Mouse (Mus musculus) WW6 (cell line): ENCODE results near the gene Cnga1.
A peak's percentile ranks its signal among the peaks of the same experiment; 100 is the strongest.
"Not testable (repeated sequence)": the region's sequence is repeated elsewhere in the genome, so short reads cannot be mapped to it uniquely, and the experiment has no call there.

Source experiments
- DNase-seq: peaks from one replicate; pipeline ENCODE4 v3.0.0-alpha.2; 2013; ENCODE audit warnings: low read depth, low spot score

Gene Cnga1

DNA sequence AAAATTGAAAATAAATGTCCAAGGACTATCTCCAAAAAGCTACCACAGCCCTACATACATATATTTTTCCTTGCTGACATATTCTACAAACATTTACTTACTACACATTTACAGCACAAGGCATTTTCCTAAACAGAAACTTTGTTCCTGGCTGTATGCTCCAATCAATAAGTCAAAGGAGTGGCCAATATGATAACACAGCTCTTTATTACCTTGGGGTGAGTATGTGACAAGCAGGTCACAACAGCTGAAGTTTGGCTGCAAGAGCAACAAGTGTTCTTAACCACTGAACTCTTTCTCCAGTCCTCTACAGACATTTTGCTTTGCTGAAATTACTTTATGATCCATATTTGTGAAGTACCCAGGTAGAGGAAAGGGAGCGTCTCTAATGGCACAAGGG lies 4.0 kb downstream of the Cnga1 start:
- no peak for DNase-seq

DNA sequence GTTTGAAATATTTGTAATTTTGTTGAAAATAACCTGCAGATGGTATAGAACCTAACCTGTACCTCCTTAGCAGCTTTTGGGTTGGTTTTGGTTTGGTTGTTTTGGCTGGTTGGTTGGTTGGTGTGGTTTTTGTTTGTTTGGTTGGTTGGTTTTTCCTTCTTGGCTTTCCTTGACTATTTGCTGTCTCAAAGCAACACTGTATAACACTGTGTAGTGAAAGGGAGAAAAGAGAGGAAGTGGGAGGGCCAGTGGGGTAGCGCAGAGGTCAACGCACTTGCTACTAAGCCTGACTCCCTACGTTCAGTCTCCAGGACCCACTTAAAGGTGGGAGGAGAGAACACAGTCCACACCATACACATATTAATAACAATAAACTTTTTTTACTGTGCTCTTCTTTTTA lies 7.5 kb downstream of the Cnga1 start:
- no peak for DNase-seq

DNA sequence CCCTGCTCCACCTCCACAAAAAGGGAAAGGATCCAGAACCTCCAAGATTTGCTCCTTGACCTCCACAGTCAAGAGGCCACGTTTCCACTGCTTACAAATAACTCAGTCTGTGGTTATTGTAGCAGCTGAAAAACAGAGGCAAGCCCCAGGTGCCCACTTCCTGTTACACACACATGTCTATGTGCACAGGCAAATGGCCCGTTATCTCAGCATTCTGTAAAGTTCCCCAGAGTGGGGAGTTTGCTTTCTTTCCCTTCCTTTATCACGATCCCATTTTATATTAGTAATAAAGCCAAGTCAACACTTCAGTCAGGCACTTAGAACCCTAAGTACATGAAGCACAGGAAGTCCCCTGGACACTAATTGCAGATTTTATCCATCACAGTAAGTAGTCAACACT lies 8.0 kb downstream of the Cnga1 start:
- no peak for DNase-seq

DNA sequence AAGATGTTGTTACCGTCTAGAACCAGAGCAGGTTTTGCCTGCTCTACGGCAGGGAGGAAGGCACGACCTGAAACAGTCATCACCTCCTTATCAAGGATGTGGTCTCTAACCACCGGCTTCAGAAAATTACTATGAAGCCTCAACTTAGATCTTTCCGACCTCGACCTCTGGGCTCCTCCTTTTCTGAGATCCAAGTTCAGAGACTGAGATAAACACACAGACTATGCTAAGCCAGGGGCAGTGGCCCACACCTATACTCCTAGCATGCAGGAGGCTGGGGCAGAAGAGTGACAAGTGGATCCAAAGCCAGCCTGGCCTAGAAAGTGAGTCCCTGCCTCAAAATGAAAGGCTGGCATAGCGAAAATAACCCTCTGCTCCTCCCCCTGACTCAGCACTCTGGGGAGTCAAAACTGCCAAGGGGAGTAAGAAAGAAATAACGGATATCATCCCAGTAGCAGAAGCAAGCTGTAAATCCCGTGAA lies 9.2 kb downstream of the Cnga1 start:
- no peak for DNase-seq

DNA sequence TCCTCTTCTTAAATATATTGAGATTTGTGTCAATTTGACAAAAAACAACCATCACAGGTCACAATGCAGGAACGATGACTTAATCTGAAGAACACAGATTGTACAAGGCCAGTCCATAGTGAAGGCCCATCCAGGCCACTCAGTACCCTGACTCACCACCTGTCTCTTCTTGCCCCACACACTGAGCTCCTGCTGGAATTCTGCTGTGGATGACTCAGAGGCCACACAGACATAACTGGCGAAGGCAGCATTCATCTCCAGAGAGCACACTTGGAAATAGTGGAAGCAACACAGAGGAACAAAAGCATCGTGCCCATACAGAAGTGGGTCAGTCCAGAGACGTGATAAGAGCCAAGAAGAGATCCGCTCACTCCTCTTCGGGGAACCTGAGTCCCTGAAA lies 14.0 kb downstream of the Cnga1 start:
- DNase-seq: no peak

DNA sequence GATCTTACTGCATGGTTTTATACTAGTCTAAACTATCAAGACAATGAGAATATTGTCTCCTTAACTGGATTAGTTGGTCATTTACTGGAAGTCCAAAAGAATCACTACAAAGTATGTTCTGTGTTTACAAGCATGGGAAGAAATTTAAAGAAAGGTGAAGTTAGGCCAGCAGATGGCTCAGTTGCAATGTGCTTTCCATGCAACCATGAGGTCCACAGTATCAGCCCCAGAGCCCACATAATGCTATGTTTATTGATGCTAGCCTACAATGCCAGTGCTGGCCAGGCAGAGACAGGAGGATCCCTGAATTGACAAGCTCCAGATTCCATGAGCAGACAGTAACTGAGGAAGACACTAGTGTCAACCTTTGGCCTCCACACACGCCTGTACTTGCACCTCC lies 23.1 kb downstream of the Cnga1 start:
- DNase-seq: no peak

DNA sequence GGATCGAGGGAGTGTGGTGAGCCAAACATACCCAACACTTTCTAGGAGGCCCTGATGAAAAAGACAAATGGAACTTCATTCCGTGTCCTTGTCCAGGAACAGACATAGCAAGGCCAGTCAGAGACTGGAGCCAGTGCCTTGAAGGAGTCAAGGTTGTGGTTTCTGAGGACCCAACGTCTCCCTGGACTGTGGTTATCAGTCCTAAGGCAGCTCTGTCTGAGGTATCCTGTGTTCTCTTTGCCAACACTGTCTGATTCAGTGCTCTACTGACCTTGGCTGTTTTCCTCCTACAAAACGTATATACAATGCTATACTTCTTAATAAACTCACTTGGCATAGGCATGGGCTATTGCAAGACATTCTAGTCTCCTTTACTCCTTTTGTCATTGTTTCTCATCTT lies 26.7 kb downstream of the Cnga1 start:
- DNase-seq: no peak

DNA sequence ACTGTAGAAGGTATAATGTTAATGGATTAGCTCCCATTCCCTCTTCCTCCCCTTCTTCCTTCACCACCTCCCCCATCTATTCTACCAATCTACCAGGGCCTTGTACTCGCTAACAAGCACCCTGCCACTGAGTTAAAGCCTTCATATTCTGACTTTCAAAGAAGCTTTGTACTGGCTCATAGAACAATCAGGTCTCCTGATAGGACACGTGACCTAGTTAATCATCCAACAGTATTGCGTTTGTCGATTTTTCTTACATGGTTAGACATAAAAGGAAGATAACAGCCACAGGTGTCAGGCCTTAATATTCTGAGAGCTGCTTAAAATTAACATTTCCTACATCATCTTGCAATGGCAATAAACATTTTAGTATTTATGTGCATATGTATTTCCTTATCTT lies 40.9 kb downstream of the Cnga1 start:
- DNase-seq: no peak

DNA sequence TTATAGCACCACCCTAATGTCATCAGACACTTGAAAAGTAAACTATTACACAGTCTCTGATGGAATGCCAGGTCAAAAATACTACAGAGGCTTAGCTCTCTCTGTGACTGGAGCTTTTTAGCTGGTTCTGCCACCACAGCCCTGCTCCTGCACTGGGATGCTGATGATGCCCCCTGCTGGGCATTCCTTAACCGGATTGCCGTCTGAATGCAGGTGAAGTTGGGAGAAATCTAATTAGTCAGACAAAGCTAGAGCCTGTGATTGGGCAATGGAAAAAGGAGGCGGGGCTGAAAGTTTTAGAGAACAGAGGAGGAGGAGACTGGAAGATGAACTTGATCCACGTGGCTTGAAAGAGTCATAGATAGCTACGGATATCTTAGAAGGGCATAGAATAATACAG lies 43.1 kb downstream of the Cnga1 start:
- DNase-seq: peak; percentile 65

DNA sequence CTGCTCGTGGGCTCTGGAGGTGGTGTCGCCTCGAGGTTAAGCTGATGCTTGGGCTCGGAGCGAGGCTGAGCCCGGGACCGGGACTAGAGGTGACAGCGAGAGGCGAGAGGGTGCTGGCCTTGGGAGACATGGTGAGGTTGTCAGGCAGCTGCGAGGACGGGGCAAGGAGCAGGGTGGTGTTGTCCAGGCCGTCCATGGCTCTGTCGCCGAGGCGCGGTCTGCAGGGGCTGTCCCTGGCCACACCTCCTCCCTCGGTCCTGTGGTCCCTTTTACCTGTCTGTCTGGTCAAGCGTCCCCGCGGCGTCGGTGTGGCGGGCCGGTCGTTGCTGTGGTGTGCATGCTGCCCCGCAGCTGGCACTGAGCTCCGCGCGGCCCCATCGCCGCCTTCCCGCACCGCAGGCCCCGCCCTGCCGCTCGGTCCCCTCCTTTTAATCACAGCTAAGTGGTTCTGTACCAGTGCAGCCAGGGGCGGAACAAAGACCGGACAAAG lies 56.8 kb downstream of the Cnga1 start, which contains the start of gene Gm5868:
TSS of gene Gm5868 (minus strand) at position 360 of the 490 bp plus-strand sequence.
- no peak for DNase-seq

DNA sequence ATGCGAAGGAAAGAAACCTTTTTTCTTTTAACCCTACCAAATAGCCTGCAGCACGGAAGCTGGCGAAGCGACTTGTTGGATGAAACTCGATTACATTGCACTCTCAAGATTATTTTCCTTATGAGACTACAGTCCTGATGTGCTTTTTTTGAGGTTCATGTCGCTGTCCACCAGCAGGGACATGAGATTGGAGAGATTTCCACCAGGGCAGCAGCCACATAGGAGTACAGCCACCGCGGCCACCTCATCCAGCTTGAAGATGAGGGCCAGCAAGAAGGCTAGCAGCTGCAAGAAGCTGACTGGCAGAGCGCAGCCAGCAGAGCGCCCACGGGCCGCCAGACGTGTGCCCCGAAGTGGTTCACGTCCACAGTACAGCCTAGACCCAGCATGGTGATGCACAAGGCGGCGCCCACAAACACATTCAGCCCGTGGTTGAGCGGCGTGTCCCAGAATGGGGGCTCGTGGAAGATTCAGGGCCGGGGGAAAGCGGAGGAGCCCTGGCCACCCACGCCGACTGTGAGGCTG lies 57.3 kb downstream of the Cnga1 start:
- not testable (repeated sequence) for DNase-seq

DNA sequence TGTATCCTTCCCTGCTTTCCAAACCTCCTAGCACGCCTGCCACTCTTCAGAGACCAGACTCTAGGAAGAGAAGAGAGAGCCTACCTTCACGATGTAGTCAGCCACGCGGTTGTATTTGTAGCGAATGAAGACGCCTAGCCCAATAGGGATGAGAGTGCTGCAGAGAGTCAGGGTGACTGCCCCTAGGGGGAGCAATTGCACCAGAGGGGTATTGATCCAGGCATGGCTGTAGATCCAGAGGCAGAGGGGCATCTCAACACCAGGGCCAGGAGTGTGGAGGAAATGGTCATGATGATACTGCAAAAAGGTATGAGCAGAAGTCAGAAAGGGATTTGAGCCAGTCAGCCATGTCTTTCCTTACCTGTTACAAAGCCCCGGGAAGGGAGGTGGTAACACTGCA lies 58.0 kb downstream of the Cnga1 start:
- not testable (repeated sequence) for DNase-seq

DNA sequence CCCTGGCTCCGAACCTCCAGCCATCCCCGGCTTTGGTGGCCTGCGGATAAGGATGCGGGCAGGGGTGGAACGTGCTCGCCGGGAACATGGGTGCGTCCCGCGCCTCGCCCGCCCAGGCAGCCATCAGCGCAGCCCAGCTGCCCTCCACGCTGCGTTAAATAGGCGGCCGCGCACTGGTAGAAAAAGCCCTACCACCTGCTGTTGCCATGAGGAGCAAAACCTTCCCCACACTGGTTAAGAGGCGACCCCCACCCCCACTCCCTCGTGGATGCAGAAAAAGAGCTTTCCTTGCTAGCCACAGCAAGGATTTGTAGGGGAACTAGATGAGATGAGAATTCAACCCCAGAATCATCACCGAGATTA lies 63.1 kb downstream of the Cnga1 start, which contains the start of gene Zar1:
TSS of gene Zar1 (minus strand) at position 285 of the 363 bp plus-strand sequence.
- not testable (repeated sequence) for DNase-seq

DNA sequence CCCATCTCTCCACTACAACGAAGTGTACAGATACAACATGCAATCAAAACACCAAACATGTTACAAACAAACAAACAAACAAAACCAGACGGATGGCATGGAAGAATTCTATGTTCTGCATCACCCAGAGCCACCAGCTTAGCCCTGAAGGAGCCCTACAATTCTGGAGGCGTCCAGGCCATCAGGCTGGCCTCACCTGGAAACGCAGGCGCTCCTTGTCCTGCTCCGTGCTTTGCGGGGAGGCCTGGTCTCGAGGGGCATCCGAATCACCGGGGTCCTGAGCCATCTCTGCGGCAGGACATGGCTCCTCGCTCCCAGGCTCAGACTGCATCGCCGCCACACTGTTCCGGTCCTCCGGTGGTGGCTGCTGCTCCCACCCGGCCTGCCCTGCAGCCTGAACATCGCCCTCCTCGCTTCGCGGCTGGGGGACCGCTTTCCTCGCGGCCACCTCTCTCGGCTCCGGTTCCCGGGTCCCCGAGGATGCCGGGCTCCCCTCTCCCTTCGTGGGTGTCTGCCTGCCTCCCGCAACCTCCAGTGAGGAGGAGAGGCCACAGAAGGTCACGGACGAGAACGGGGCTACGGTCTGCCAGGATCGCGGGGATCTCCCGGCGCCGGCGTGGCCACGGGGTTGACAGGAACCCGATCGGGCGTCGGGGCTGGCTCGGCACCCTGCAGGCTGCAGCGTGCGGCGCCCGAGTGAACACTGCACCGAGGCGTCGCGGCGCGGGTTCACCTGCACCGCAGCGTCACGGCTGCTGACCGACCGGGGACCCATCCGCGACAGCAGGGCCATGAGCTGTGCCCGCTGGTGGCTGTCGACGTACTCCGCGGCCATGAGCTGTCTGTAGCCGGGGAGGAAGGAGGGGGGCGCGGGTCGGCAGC lies 63.7 kb downstream of the Cnga1 start:
- DNase-seq: not testable (repeated sequence)

DNA sequence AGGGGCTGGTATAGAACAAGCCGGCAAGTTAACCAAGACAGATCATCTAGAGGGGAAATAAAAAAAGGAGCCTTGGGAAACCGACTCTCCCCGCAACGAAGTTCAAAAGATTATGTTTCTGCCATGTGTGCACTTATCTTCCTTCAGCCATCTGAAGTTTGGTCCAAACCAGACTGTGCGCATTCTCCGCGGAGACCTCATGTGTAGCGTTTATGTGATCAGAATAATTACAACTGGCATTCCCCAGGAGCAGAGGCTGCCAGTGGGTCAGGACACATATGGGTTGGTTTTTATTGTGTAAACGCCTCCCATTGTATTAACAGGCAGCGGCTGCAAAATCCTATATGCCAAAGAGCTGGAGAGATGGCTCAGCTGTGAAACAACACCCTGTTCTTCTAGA lies 64.5 kb downstream of the Cnga1 start:
- not testable (repeated sequence) for DNase-seq

DNA sequence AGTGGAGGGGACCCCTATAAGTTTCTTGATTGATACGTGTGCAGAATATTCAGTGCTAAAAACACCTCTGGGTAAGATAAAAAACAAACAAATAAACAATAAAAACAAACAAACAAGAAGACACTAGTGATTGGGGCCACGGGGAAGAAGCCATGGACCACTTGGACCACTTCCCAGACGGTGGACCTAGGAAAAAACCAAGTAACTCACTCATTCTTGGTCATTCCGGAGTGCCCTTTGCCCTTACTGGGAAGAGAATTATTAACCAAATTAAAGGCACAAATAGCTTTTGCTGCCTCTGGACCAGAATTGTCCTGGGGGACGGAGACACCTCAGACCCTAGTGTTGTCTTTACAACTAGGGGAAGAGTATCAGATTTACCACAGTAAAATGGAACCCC lies 78.5 kb downstream of the Cnga1 start:
- no peak for DNase-seq

DNA sequence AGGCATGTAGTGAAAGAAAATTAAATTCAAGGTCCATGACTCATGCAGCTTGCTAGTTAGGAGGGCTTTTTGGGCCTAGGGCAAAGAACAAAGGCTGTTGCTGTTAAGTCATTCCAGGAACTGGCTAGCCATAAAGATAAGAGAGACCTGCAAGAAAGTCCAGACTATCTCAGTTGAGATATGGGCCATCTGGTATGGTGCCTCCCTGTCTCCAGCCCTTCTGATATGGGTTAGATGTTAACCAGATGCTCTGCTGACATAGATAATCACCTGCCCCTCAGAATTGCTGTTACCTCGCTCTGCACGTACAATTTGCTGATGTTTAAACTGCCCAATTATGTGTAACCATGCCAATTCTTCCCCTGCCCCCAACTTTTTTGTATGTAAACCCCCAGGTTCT lies 80.9 kb downstream of the Cnga1 start:
- DNase-seq: not testable (repeated sequence)

DNA sequence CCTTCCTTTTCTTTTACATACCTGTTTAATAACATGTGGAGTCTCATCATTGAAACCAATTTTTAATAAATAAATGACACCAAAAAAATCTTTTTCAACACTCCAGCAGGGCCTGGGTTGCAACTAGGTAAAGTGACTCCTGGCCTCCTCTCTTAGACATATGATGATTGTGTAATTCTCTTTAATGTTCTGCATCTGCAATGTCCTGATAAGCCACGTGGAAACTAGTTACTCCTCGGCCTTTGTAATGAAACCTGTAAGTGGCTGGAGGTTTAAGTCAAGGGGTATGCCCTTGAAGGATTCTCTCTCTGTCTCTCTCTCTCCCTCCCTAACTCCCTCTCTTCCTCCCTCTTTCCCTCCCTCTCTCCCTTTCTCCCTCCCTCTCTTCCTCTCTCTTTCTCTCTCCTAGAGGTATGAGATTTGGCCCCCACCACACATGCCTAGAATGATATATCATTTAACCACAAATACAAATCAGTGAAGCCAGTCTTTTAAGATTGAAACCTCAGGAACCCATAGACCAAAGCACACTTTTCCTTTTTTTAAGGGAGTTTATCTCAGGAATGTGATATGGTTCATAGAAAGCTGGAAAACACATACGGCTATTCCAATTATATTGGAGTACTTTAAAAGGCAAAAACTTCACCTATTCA lies 83.0 kb downstream of the Cnga1 start:
- no peak for DNase-seq

DNA sequence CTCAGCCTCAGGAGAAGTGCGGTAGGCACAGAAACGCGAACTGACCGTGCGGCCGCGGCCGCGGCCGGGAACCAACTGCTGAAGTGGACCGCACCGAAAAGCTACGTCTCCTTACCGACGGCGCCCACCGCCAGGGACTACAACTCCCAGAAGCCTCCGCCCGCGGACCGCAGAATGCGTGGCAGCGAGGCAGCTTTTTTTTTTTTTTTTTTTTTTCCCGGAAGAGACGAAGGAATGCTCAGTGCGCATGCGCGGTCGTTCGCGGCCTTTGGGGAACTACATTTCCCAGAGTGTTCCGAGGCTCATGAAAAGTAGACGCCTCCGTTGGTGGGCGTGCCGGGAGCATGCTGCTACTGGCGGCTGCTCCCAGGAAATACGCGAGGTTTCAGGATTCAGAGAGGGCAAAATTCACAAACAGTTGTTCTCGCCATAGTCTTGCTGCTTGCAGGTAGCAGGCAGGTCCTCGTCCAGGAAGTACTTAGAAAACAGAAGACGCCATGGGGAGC lies 84.5 kb downstream of the Cnga1 start, which contains the start of gene Nfxl1:
TSS of gene Nfxl1 (minus strand) at position 141 of the 506 bp plus-strand sequence.
- peak; percentile 96 for DNase-seq

DNA sequence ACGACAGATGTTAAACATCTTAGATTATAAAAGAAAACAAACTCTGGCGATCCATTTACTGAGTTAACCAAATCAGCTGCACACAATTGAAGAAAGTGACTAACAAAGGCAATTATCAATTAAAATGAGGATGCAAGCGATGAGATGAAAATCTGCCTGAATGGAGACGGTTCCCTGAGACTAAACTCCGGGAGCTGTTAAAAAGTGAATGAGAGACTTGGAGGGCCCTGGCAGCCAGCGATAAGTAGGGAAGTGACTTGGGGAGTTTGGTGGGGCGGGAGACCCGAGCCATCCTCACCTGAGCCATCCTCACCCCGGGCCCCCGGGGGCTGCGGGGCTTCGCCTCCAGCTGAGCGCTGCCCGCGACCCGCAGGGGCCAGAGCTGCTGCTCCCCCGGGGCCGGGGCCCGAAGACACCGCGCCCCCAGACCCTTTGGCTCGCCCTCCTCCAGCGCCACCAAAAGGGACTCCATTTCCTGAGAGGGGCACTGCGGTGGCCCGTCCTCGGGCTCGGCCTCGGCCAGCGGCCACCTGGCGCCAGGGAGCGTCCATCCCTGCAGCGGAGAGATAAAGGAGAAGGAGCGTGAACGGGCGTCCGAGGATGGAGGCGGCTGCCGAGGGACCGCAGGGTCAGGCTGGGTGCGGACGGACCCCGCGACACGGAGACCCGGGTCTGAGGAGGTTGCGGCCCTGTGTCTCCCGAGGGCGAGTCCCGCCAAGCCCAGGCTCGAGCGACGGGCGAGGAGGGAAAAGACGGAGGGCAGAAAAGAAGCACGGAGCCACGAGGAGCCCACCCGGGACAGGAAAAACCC lies 85.2 kb downstream of the Cnga1 start:
- no peak for DNase-seq

DNA sequence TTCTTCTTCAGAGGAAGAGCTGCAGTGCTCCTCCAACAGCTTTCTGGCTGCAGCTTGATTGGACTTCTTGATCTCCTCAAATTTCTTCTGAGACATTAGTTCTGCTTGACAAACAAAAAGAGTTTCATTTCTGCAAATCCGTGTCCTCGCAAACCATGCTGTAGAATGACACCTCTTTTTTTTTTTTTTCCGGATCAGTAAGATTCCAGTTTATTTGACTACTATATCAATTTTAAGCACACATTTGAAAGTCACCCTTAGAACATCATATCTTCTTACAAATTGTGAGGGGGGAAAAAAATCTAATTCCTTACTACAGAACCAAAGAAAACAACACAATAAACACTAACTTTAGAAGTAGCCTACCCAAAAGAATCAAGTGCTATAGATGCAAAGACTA lies 87.8 kb downstream of the Cnga1 start:
- DNase-seq: no peak
